Mouse (Mus musculus) liver, embryonic 14.5 days (tissue): ENCODE results near the gene Gstz1.

Experiments
- CTCF ChIP-seq: IDR thresholded peaks from 2 replicates; pipeline ENCODE4 v1.5.1; 2016; ENCODE audit warnings: antibody characterized with exemption, low read depth, control low read depth
- EP300 ChIP-seq: IDR thresholded peaks from 2 replicates; pipeline ENCODE4 v1.6.1; 2016; ENCODE audit warnings: antibody characterized with exemption, low read depth

DNA sequence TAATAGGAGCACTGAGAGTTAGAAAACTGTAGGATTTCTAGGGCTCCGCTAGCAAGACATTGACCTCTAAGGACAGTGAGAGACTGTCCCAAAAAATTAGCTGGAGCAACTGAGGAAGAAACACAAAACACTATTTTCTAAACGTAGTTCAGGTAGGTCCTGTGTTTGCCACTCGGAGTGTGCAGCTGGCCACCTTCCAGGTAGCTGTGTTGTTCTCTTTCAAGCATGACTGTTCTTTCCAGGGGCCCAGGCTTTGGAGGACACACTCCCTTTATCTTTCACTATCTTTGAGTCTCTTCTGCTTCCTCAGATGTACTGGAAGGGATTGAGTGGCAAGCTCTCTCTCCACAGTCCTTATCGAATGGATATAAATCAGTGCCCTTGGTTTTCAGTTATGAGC, 43.5 kb upstream of the Gstz1 start:
- TF ChIP-seq EP300 (no peak), CTCF (no peak)
